Mouse (Mus musculus) ES-Bruce4 (cell line): ENCODE data around the gene Csrnp1.

Experiments used
- CTCF ChIP-seq: IDR thresholded peaks from one replicate; pipeline ENCODE4 v1.8.1; 2011; ENCODE audit warnings: low read depth, low read length
- EP300 ChIP-seq: IDR thresholded peaks from 2 replicates; pipeline ENCODE4 v1.6.1; 2011; ENCODE audit warnings: low read depth, low read length; ENCODE audit not compliant: insufficient read depth

- TF ChIP-seq EP300, result peak; percentile 78
- no peak for TF ChIP-seq CTCF
These were observed at the start of gene Csrnp1 for GRCm38 (mm10) chr9:119984536-119985011.
